Mouse (Mus musculus): ENCODE measurements around the gene 8030411F24Rik. TPM values are rescaled to one million over a fixed set of nuclear protein-coding genes. Genes with fewer than 3 reads are reported as not detected.

8030411F24Rik gene
- not detected for polyA plus RNA-seq (2014; fragmentation: Illumina TruSeq; extraction: RNeasy Lipid Tissue Mini Kit (QIAGEN cat#74804); ENCODE audit: low read depth, low replicate concordance)

DNA sequence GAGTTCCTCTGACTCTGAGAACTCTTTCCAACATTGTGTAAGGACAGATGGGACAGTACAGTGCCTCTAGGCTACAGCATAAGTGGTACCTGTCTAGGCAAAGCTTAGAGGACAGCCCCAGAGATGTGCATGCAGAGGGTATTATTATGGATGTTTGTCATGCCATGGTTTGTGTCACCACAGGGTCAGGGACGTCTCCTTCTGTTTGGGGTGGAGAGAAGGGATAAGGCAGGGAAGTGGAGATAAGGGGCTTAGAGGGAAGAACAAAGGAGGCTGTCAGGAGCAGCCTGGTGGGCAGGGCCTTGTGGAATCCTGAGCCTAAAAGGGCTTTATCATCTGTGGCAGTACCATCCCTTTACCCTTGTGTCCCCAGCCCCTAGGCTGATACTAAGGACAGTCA, at the start of gene 8030411F24Rik:
8030411F24Rik (plus strand) TSS at position 301 of the 400 bp plus-strand sequence.

DNA sequence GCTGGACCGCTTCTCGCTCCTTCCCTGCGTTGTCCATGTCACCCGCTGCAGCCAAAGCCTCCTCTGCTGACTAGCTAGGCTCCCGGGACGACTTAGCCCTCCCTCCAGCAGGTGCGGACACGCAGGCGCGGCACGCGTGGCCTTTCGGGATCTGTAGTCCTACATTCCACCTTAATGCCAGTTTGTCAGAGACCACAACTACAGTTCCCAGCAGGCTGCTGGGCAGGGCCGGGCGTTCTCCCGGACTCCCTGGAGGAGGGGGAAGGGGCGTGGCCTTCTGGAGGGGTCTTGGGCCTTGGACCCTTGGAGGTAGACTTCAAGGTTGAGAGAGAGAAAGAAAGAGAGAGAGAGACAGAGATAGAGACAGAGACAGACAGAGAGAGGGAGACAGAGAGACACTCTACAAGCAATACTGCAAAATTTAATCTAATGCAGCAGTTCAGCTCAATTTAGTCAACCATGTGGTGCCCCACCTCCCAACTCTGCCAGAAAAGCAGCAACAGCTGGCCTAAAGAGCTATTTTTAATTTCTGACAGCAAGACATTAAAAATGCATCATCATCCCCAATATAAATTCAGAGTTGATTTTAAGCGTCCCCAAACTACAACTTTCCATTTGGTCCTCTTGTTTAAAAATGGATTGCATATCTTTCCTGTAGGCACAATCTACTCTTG, 49.3 kb upstream of the 8030411F24Rik start, which contains the start of gene Napb:
Napb (minus strand) TSS at position 141 of the 674 bp plus-strand sequence.

DNA sequence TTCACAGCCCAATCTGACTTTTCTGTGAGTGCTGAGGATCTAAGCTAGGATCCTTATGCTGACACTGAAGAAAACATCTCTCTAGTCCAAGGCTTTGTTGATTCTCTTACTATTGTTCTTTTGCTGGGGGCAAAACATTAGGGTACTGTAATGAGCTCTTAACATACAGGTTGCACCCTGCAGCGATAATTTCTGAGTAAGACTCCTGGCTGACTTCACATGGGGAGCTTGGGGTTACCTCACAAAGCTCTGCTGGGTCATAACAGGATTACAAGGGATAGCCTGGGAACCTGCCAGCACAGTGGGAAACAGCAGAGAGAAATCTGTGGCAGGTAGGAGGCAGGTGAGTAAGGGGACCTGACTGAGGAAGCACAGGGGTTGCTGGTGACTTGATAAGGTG, 31.8 kb upstream of the 8030411F24Rik start, which contains the start of gene Cstl1:
Cstl1 (plus strand) TSS at position 301 of the 400 bp plus-strand sequence.

DNA sequence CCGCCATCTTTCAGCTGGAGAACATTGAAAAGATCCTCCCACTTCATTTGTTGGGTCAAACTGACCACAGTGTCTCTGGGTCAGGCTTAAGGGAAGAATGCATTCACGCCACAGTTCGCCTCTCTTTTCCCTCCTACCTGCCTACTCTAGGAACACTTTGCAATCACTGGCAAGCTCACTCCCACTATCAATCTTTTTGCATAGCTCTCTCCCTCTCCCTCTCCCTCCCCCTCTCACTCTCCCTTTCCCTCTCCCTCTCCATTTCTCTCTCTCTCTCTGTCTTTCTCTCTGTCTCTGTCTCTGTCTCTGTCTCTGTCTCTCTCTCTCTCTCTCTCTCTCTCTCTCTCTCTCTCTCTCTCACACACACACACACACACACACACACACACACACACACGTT, 10.4 kb upstream of the 8030411F24Rik start, which contains the start of gene Cst11:
Cst11 (minus strand) TSS at position 101 of the 400 bp plus-strand sequence.

DNA sequence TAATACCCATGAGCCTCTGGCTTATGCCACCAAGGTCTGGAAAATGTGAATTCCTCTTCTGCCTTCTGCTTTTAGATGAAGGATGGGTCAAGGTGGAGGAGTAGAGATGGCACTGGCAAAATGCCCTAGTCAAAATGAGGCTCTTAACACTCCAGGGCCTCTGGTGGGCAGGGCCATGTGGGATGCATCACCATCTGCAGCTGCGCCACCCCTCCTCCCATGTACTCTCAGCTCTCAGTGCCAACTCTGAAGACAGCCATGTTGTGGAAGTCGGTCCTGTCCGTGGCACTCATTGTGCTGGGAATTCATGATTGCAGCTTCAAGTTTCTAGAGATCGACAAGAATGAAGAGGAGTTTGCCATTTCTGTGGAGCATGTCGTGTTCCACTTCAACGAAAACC, 7.3 kb downstream of the 8030411F24Rik start, which contains the start of gene Cst12:
Cst12 (plus strand) TSS at position 220 of the 400 bp plus-strand sequence.

DNA sequence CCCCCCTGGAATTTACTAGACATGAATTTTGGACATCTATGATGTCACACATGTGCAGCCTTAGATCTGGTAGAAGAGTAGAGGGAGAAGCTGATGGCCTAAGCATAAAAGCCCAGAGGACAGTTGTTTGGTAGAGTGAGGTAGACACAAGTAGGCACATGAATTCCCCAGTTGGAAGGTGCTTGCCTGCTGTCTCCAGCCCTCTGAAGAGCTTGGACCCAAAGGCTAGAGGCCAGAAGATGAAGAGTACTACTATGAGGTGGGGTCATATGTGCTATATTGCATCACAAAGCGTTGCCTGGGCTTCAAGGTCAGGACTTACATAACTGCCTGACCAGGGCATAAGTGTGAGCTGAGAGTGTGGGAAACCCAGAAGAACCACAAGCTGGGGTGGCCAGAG, 16.7 kb downstream of the 8030411F24Rik start, which contains the start of gene Cst8:
Cst8 (plus strand) TSS at position 301 of the 400 bp plus-strand sequence.

DNA sequence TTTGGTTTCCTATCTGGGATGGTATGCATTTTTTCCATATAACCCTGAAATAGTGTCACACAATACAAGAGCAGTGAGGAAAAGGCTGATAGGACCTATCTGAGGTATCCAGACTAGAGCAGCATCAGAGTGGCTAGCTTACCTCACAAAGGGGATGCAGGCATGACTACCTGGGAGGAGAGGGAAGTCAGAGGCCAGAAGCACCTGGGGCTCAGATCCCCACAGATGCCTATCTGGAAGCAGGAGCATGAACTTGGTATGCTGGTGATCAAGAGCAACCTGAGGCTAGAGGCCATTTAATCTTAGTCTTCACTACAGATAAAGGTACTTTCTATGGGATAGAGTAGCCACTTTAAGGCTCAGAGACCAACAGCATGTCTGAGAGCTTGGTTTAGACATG, 38.1 kb downstream of the 8030411F24Rik start, which contains the start of gene Cst13:
Cst13 (plus strand) TSS at position 173 of the 400 bp plus-strand sequence.

DNA sequence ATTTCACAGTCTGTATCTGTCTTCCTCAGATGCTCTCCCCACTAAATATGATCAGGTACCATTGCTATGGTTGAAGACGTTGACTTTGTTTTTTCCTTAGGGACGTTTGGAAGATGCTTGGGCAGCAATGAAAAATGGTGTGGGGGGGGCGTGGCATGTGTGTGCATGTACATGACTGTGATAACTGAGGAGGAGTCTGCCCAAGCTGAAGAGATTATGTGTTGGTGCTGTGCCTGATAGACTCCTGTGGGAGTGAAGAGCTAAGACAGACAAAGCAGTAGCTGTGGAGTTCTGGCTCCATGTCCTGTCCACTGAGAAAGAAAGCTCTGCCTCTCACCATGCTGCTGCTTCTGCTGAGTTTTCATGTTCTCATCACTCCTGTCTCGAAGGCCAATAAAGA, 53.1 kb downstream of the 8030411F24Rik start, which contains the start of gene Cst9:
Cst9 (plus strand) TSS at position 236 of the 400 bp plus-strand sequence.

Other genes with a start within 250 kb of the 8030411F24Rik start
- gene Nxt1, start 109.4 kb upstream of the 8030411F24Rik start, polyA plus RNA-seq (2014; fragmentation: Illumina TruSeq; extraction: RNeasy Lipid Tissue Mini Kit (QIAGEN cat#74804); ENCODE audit: low read depth, low replicate concordance), result 3.7 TPM
- 28.8 TPM for gene Gzf1, start 101.0 kb upstream of the 8030411F24Rik start, polyA plus RNA-seq (2014; fragmentation: Illumina TruSeq; extraction: RNeasy Lipid Tissue Mini Kit (QIAGEN cat#74804); ENCODE audit: low read depth, low replicate concordance)
- gene Napb, start 49.5 kb upstream of the 8030411F24Rik start, polyA plus RNA-seq (2014; fragmentation: Illumina TruSeq; extraction: RNeasy Lipid Tissue Mini Kit (QIAGEN cat#74804); ENCODE audit: low read depth, low replicate concordance), result 6.9 TPM
- not detected for gene Cstl1, start 31.7 kb upstream of the 8030411F24Rik start, polyA plus RNA-seq (2014; fragmentation: Illumina TruSeq; extraction: RNeasy Lipid Tissue Mini Kit (QIAGEN cat#74804); ENCODE audit: low read depth, low replicate concordance)
- not detected for gene Cst11, start 10.5 kb upstream of the 8030411F24Rik start, polyA plus RNA-seq (2014; fragmentation: Illumina TruSeq; extraction: RNeasy Lipid Tissue Mini Kit (QIAGEN cat#74804); ENCODE audit: low read depth, low replicate concordance)
- not detected for gene Cst12, start 7.4 kb downstream of the 8030411F24Rik start, polyA plus RNA-seq (2014; fragmentation: Illumina TruSeq; extraction: RNeasy Lipid Tissue Mini Kit (QIAGEN cat#74804); ENCODE audit: low read depth, low replicate concordance)
- gene Cst8, start 16.8 kb downstream of the 8030411F24Rik start, polyA plus RNA-seq (2014; fragmentation: Illumina TruSeq; extraction: RNeasy Lipid Tissue Mini Kit (QIAGEN cat#74804); ENCODE audit: low read depth, low replicate concordance), result not detected
- gene Cst13, start 38.1 kb downstream of the 8030411F24Rik start, polyA plus RNA-seq (2014; fragmentation: Illumina TruSeq; extraction: RNeasy Lipid Tissue Mini Kit (QIAGEN cat#74804); ENCODE audit: low read depth, low replicate concordance), result not detected
- gene Cst9, start 53.1 kb downstream of the 8030411F24Rik start, polyA plus RNA-seq (2014; fragmentation: Illumina TruSeq; extraction: RNeasy Lipid Tissue Mini Kit (QIAGEN cat#74804); ENCODE audit: low read depth, low replicate concordance), result not detected
- 0.82 TPM for gene 9230104L09Rik, start 83.0 kb downstream of the 8030411F24Rik start, polyA plus RNA-seq (2014; fragmentation: Illumina TruSeq; extraction: RNeasy Lipid Tissue Mini Kit (QIAGEN cat#74804); ENCODE audit: low read depth, low replicate concordance)
- gene Cst3, start 93.7 kb downstream of the 8030411F24Rik start, polyA plus RNA-seq (2014; fragmentation: Illumina TruSeq; extraction: RNeasy Lipid Tissue Mini Kit (QIAGEN cat#74804); ENCODE audit: low read depth, low replicate concordance), result 19.5 TPM
- not detected for gene Gm1330, start 221.2 kb downstream of the 8030411F24Rik start, polyA plus RNA-seq (2014; fragmentation: Illumina TruSeq; extraction: RNeasy Lipid Tissue Mini Kit (QIAGEN cat#74804); ENCODE audit: low read depth, low replicate concordance)
- gene Gm10750, start 235.2 kb downstream of the 8030411F24Rik start, polyA plus RNA-seq (2014; fragmentation: Illumina TruSeq; extraction: RNeasy Lipid Tissue Mini Kit (QIAGEN cat#74804); ENCODE audit: low read depth, low replicate concordance), result not detected